Mouse (Mus musculus): Measurements from ENCODE around the gene Fnbp1l. TPM values are rescaled to one million over a fixed set of nuclear protein-coding genes. Genes with fewer than 3 reads are reported as not detected.
A peak's percentile ranks its signal among the peaks of the same experiment; 100 is the strongest.

The Fnbp1l gene
- polyA plus RNA-seq, 1 experiment from 2014 or later = 34.3 TPM

GRCm38 (mm10) chr3:122510240-122510750 lies 109.2 kb downstream of the Fnbp1l start:
- Histone ChIP-seq H3K36me3 (no peaks in the 10 kb centered on the region), H3K4me2 (peak overlapping the region; percentile 20; the same call in 1 of the 2 replicates), H3K4me1 (replicated peaks) (peaks cover 25% of the 10 kb centered on the region), H3K9ac (no peak overlapping the region), H3K4me3 (no peak overlapping the region), H3K27ac (ENCODE audit: poor library complexity, severe bottlenecking) (no peak overlapping the region), H3K9me3 (replicated peaks) (no peaks in the 10 kb centered on the region), H3K27me3 (replicated peaks) (0 out of 2 replicates have a peak, but pooled peaks cover 4% of the 10 kb centered on the region)
- WGBS = 56% methylated on average over 14 of the region's 14 CpGs
- no peak for ATAC-seq (ENCODE audit: insufficient number of reproducible peaks, low FRiP score)

GRCm38 (mm10) chr3:122509534-122510239 lies 109.8 kb downstream of the Fnbp1l start:
- WGBS = 55% methylated on average over 11 of the region's 11 CpGs
- Histone ChIP-seq H3K9me3 (replicated peaks) (no peaks in the 10 kb centered on the region), H3K4me1 (replicated peaks) (peaks cover 19% of the 10 kb centered on the region), H3K4me3 (no peak overlapping the region), H3K27me3 (replicated peaks) (0 out of 2 replicates have a peak, but pooled peaks cover 4% of the 10 kb centered on the region), H3K4me2 (0 out of 2 replicates have a peak overlapping the region, but pooled peaks have one; percentile 20), H3K27ac (ENCODE audit: poor library complexity, severe bottlenecking) (0 out of 2 replicates have a peak overlapping the region, but pooled peaks have one; percentile 35), H3K9ac (no peak overlapping the region), H3K36me3 (no peaks in the 10 kb centered on the region)
- ATAC-seq (ENCODE audit: insufficient number of reproducible peaks, low FRiP score) = 0 out of 2 replicates have a peak, but pooled peaks have one; percentile 27

GRCm38 (mm10) chr3:122509084-122509483 lies 110.4 kb downstream of the Fnbp1l start:
- no peak for ATAC-seq (ENCODE audit: insufficient number of reproducible peaks, low FRiP score)
- H3K27me3 ChIP-seq (replicated peaks) = 0 out of 2 replicates have a peak, but pooled peaks cover 4% of the 10 kb centered on the region
- no peak overlapping the region for H3K4me2 ChIP-seq
- H3K36me3 ChIP-seq = no peaks in the 10 kb centered on the region
- H3K4me3 ChIP-seq = no peak overlapping the region
- peaks cover 19% of the 10 kb centered on the region for H3K4me1 ChIP-seq (replicated peaks)
- 0 out of 2 replicates have a peak overlapping the region, but pooled peaks have one; percentile 35 for H3K27ac ChIP-seq (ENCODE audit: poor library complexity, severe bottlenecking)
- WGBS = 30% methylated on average over 5 of the region's 5 CpGs
- no peak overlapping the region for H3K9ac ChIP-seq
- no peaks in the 10 kb centered on the region for H3K9me3 ChIP-seq (replicated peaks)

GRCm38 (mm10) chr3:122507826-122508225 lies 111.7 kb downstream of the Fnbp1l start:
- Histone ChIP-seq H3K9ac (no peak overlapping the region), H3K4me3 (no peak overlapping the region), H3K4me2 (no peak overlapping the region), H3K27ac (ENCODE audit: poor library complexity, severe bottlenecking) (no peak overlapping the region), H3K9me3 (replicated peaks) (no peaks in the 10 kb centered on the region), H3K27me3 (replicated peaks) (0 out of 2 replicates have a peak, but pooled peaks cover 4% of the 10 kb centered on the region), H3K36me3 (no peaks in the 10 kb centered on the region), H3K4me1 (replicated peaks) (peaks cover 19% of the 10 kb centered on the region)
- 93% methylated on average over 14 of the region's 14 CpGs for WGBS
- ATAC-seq (ENCODE audit: insufficient number of reproducible peaks, low FRiP score) = no peak

- Histone ChIP-seq H3K4me2 (no peak overlapping the region), H3K36me3 (no peaks in the 10 kb centered on the region), H3K27ac (ENCODE audit: poor library complexity, severe bottlenecking) (no peak overlapping the region), H3K27me3 (replicated peaks) (no peaks in the 10 kb centered on the region), H3K4me3 (no peak overlapping the region), H3K9me3 (replicated peaks) (no peaks in the 10 kb centered on the region), H3K9ac (no peak overlapping the region), H3K4me1 (replicated peaks) (peaks cover 15% of the 10 kb centered on the region)
- ATAC-seq (ENCODE audit: insufficient number of reproducible peaks, low FRiP score) = no peak
- 68% methylated on average over 10 of the region's 10 CpGs for WGBS
Measured at GRCm38 (mm10) chr3:122506343-122506916, 113.1 kb downstream of the Fnbp1l start.

GRCm38 (mm10) chr3:122500929-122501328 lies 118.6 kb downstream of the Fnbp1l start:
- Histone ChIP-seq H3K4me2 (no peak overlapping the region), H3K4me1 (replicated peaks) (no peaks in the 10 kb centered on the region), H3K4me3 (no peak overlapping the region), H3K9me3 (replicated peaks) (no peaks in the 10 kb centered on the region), H3K27me3 (replicated peaks) (peaks cover 3% of the 10 kb centered on the region; the same call in 1 of the 2 replicates), H3K27ac (ENCODE audit: poor library complexity, severe bottlenecking) (no peak overlapping the region), H3K9ac (no peak overlapping the region), H3K36me3 (no peaks in the 10 kb centered on the region)
- no peak for ATAC-seq (ENCODE audit: insufficient number of reproducible peaks, low FRiP score)
- 77% methylated on average over 9 of the region's 9 CpGs for WGBS

- no peak overlapping the region for H3K27ac ChIP-seq (ENCODE audit: poor library complexity, severe bottlenecking)
- WGBS = 70% methylated on average over 6 of the region's 6 CpGs
- H3K4me3 ChIP-seq = no peak overlapping the region
- no peaks in the 10 kb centered on the region for H3K36me3 ChIP-seq
- H3K9ac ChIP-seq = no peak overlapping the region
- no peaks in the 10 kb centered on the region for H3K4me1 ChIP-seq (replicated peaks)
- H3K4me2 ChIP-seq = no peak overlapping the region
- peaks cover 3% of the 10 kb centered on the region; the same call in 1 of the 2 replicates for H3K27me3 ChIP-seq (replicated peaks)
- no peaks in the 10 kb centered on the region for H3K9me3 ChIP-seq (replicated peaks)
- ATAC-seq (ENCODE audit: insufficient number of reproducible peaks, low FRiP score) = no peak
Measured at GRCm38 (mm10) chr3:122499647-122500046, 119.9 kb downstream of the Fnbp1l start.

GRCm38 (mm10) chr3:122498528-122498927 lies 121.0 kb downstream of the Fnbp1l start:
- Histone ChIP-seq H3K27me3 (replicated peaks) (peaks cover 3% of the 10 kb centered on the region; the same call in 1 of the 2 replicates), H3K4me1 (replicated peaks) (no peaks in the 10 kb centered on the region), H3K36me3 (no peaks in the 10 kb centered on the region), H3K27ac (ENCODE audit: poor library complexity, severe bottlenecking) (no peak overlapping the region), H3K9me3 (replicated peaks) (no peaks in the 10 kb centered on the region), H3K4me2 (no peak overlapping the region), H3K9ac (no peak overlapping the region), H3K4me3 (no peak overlapping the region)
- no peak for ATAC-seq (ENCODE audit: insufficient number of reproducible peaks, low FRiP score)
- WGBS = 86% methylated on average over 7 of the region's 7 CpGs

GRCm38 (mm10) chr3:122497871-122498270 lies 121.6 kb downstream of the Fnbp1l start:
- Histone ChIP-seq H3K4me2 (no peak overlapping the region), H3K9me3 (replicated peaks) (no peaks in the 10 kb centered on the region), H3K4me1 (replicated peaks) (no peaks in the 10 kb centered on the region), H3K9ac (no peak overlapping the region), H3K27me3 (replicated peaks) (peaks cover 3% of the 10 kb centered on the region; the same call in 1 of the 2 replicates), H3K4me3 (no peak overlapping the region), H3K27ac (ENCODE audit: poor library complexity, severe bottlenecking) (no peak overlapping the region), H3K36me3 (no peaks in the 10 kb centered on the region)
- WGBS = 74% methylated on average over 6 of the region's 6 CpGs
- no peak for ATAC-seq (ENCODE audit: insufficient number of reproducible peaks, low FRiP score)

- 81% methylated on average over 6 of the region's 6 CpGs for WGBS
Measured at GRCm38 (mm10) chr3:122494764-122495163, 124.8 kb downstream of the Fnbp1l start.

More at GRCm38 (mm10) chr3:122494764-122495163, 124.8 kb downstream of the Fnbp1l start:
- no peak overlapping the region for H3K4me2 ChIP-seq
- ATAC-seq (ENCODE audit: insufficient number of reproducible peaks, low FRiP score) = no peak
- H3K27me3 ChIP-seq (replicated peaks) = peaks cover 9% of the 10 kb centered on the region
- no peak overlapping the region for H3K27ac ChIP-seq (ENCODE audit: poor library complexity, severe bottlenecking)
- H3K4me3 ChIP-seq = no peak overlapping the region
- no peaks in the 10 kb centered on the region for H3K36me3 ChIP-seq
- H3K9me3 ChIP-seq (replicated peaks) = no peaks in the 10 kb centered on the region
- H3K4me1 ChIP-seq (replicated peaks) = peaks cover 4% of the 10 kb centered on the region; the same call in 1 of the 2 replicates
- no peak overlapping the region for H3K9ac ChIP-seq

All from heart, embryonic 12.5 days (tissue).